Mouse (Mus musculus) neutrophil, adult 83 days (primary cell): ENCODE measurements around the gene B4galt7. TPM values are rescaled to one million over a fixed set of nuclear protein-coding genes. Genes with fewer than 3 reads are reported as not detected.

Experiments used
- total RNA-seq, 2 experiments: library from RNA; stranded (reverse); gene quantifications; one replicate each; pipeline ENCODE4 v1.2.4; 2023

Gene B4galt7
- total RNA-seq = 10 to 100 TPM; 11.1 to 11.7 TPM

GRCm38 (mm10) chr13:55599566-55600540 lies at the start of gene B4galt7:
Gene B4galt7, plus strand, starts transcription at chr13:55599896.

GRCm38 (mm10) chr13:55571027-55571751 lies 28.5 kb upstream of the B4galt7 start, which contains the start of gene Fam193b:
Gene Fam193b, minus strand, starts transcription at chr13:55571120.

GRCm38 (mm10) chr13:55573432-55573831 lies 26.3 kb upstream of the B4galt7 start, which contains the start of gene Tmed9:
Gene Tmed9, plus strand, starts transcription at chr13:55573732.

GRCm38 (mm10) chr13:55622649-55623541 lies 23.2 kb downstream of the B4galt7 start, which contains the start of gene Caml:
Gene Caml, plus strand, starts transcription at chr13:55623005.

GRCm38 (mm10) chr13:55634639-55635127 lies 35.0 kb downstream of the B4galt7 start, which contains the start of gene Ddx46:
Gene Ddx46, plus strand, starts transcription at chr13:55635027.

Other genes starting within 250 kb of the B4galt7 start
- 10 to 100 TPM; 78.0 to 83.3 TPM for gene Lman2, start 237.1 kb upstream of the B4galt7 start, total RNA-seq
- 100 to 1,000 TPM in 1 of 2 experiments, 10 to 100 TPM in 1; 92.7 to 109 TPM for gene Rgs14, start 230.2 kb upstream of the B4galt7 start, total RNA-seq
- not detected for gene Slc34a1, start 201.7 kb upstream of the B4galt7 start, total RNA-seq
- not detected for gene Pfn3, start 184.7 kb upstream of the B4galt7 start, total RNA-seq
- 1 to 10 TPM; 1.4 to 2.0 TPM for gene F12, start 173.1 kb upstream of the B4galt7 start, total RNA-seq
- 100 to 1,000 TPM; 194 to 214 TPM for gene Grk6, start 154.8 kb upstream of the B4galt7 start, total RNA-seq
- 1 to 10 TPM; 7.0 to 7.3 TPM for gene Prr7, start 135.6 kb upstream of the B4galt7 start, total RNA-seq
- under 1 TPM; 0.13 to 0.96 TPM for gene Dbn1, start 111.8 kb upstream of the B4galt7 start, total RNA-seq
- 100 to 1,000 TPM in 1 of 2 experiments, 10 to 100 TPM in 1; 92.0 to 120 TPM for gene Pdlim7, start 86.2 kb upstream of the B4galt7 start, total RNA-seq
- gene Dok3, start 70.6 kb upstream of the B4galt7 start, total RNA-seq = 100 to 1,000 TPM; 289 to 310 TPM
- gene Ddx41, start 63.2 kb upstream of the B4galt7 start, total RNA-seq = 10 to 100 TPM; 35.8 to 41.1 TPM
- 10 to 100 TPM; 84.6 to 93.8 TPM for gene Fam193b, start 28.8 kb upstream of the B4galt7 start, total RNA-seq
- gene Tmed9, start 26.2 kb upstream of the B4galt7 start, total RNA-seq = 10 to 100 TPM; 61.1 to 65.4 TPM
- gene Caml, start 23.1 kb downstream of the B4galt7 start, total RNA-seq = 1 to 10 TPM; 8.8 to 9.9 TPM
- 10 to 100 TPM; 37.7 to 44.5 TPM for gene Ddx46, start 35.1 kb downstream of the B4galt7 start, total RNA-seq
- gene B230219D22Rik, start 93.2 kb downstream of the B4galt7 start, total RNA-seq = 10 to 100 TPM; 21.7 to 24.4 TPM
- gene Txndc15, start 114.8 kb downstream of the B4galt7 start, total RNA-seq = 10 to 100 TPM; 13.0 to 15.2 TPM
- 10 to 100 TPM; 44.2 to 44.7 TPM for gene Pcbd2, start 127.5 kb downstream of the B4galt7 start, total RNA-seq
- not detected for gene Catsper3, start 184.7 kb downstream of the B4galt7 start, total RNA-seq
- not detected for gene Pitx1, start 236.3 kb downstream of the B4galt7 start, total RNA-seq